Mouse (Mus musculus) T-helper 1 cell (primary cell): ENCODE data around the gene Tnfrsf4.

Experiments
- in situ Hi-C: fragments of 300-600 bp; cut with MboI, MseI; formaldehyde crosslinking; loops from one replicate; pipeline ENCODE4 v1.15.1; 2025; ENCODE audit warnings: high pct_unique_total_duplicates

The Tnfrsf4 gene

GRCm38 (mm10) chr4:156013637-156014036 is at the start of gene Tnfrsf4:
Tnfrsf4 (plus strand) TSS chr4:156013843.
- in situ Hi-C loops, result no loop called here

- in situ Hi-C loops, result loop anchor here (5.0 kb wide), 1 partner anchor 68 kb away; no protein-coding TSS in a partner anchor
Observed at GRCm38 (mm10) chr4:155964396-155964795, 49.2 kb upstream of the Tnfrsf4 start.

- in situ Hi-C loops, result no loop called here
Observed at GRCm38 (mm10) chr4:155969043-155969653, 44.5 kb upstream of the Tnfrsf4 start.

GRCm38 (mm10) chr4:155970286-155970685 is 43.4 kb upstream of the Tnfrsf4 start:
- in situ Hi-C loops, result no loop called here

GRCm38 (mm10) chr4:155972651-155973050 is 41.0 kb upstream of the Tnfrsf4 start:
- in situ Hi-C loops, result no loop called here

GRCm38 (mm10) chr4:155973239-155973638 is 40.4 kb upstream of the Tnfrsf4 start:
- in situ Hi-C loops, result no loop called here

- in situ Hi-C loops, result no loop called here
Observed at GRCm38 (mm10) chr4:155981436-155982082, 32.1 kb upstream of the Tnfrsf4 start.

- in situ Hi-C loops, result no loop called here
Observed at GRCm38 (mm10) chr4:155983788-155984187, 29.9 kb upstream of the Tnfrsf4 start.

GRCm38 (mm10) chr4:155991211-155991907 is 22.3 kb upstream of the Tnfrsf4 start:
- in situ Hi-C loops, result no loop called here

GRCm38 (mm10) chr4:155991908-155992230 is 21.8 kb upstream of the Tnfrsf4 start:
- in situ Hi-C loops, result no loop called here

GRCm38 (mm10) chr4:155992241-155992905 is 21.3 kb upstream of the Tnfrsf4 start, which contains the start of the genes B3galt6 and Sdf4:
B3galt6 (minus strand) TSS chr4:155992649.
Sdf4 (plus strand) TSS chr4:155992872.
- in situ Hi-C loops, result no loop called here

- in situ Hi-C loops, result no loop called here
Observed at GRCm38 (mm10) chr4:155992906-155993547, 20.6 kb upstream of the Tnfrsf4 start.

GRCm38 (mm10) chr4:155993606-155994005 is 20.0 kb upstream of the Tnfrsf4 start:
- in situ Hi-C loops, result no loop called here

GRCm38 (mm10) chr4:156004109-156004508 is 9.5 kb upstream of the Tnfrsf4 start:
- in situ Hi-C loops, result no loop called here

- in situ Hi-C loops, result no loop called here
Observed at GRCm38 (mm10) chr4:156008369-156008768, 5.3 kb upstream of the Tnfrsf4 start.

- in situ Hi-C loops, result no loop called here
Observed at GRCm38 (mm10) chr4:156014436-156014835, 793 bp downstream of the Tnfrsf4 start.

GRCm38 (mm10) chr4:156019771-156020170 is 6.1 kb downstream of the Tnfrsf4 start:
- in situ Hi-C loops, result loop anchor here (10.0 kb wide), 1 partner anchor 1085 kb away; no protein-coding TSS in a partner anchor

GRCm38 (mm10) chr4:156021381-156021780 is 7.7 kb downstream of the Tnfrsf4 start:
- in situ Hi-C loops, result loop anchor here (10.0 kb wide), 1 partner anchor 1087 kb away; no protein-coding TSS in a partner anchor

- in situ Hi-C loops, result loop anchor here (10.0 kb wide), 1 partner anchor 1087 kb away; no protein-coding TSS in a partner anchor
Observed at GRCm38 (mm10) chr4:156021942-156022419, 8.3 kb downstream of the Tnfrsf4 start.

- in situ Hi-C loops, result loop anchor here (10.0 kb wide), 1 partner anchor 1089 kb away; no protein-coding TSS in a partner anchor
Observed at GRCm38 (mm10) chr4:156023520-156023919, 9.9 kb downstream of the Tnfrsf4 start.

- in situ Hi-C loops, result loop anchor here (10.0 kb wide), 1 partner anchor 1089 kb away; no protein-coding TSS in a partner anchor
Observed at GRCm38 (mm10) chr4:156024184-156024583, 10.5 kb downstream of the Tnfrsf4 start.
